Mouse (Mus musculus) stomach, postnatal 0 days (tissue): ENCODE results near the gene Ganc. TPM values are rescaled to one million over a fixed set of nuclear protein-coding genes. Genes with fewer than 3 reads are reported as not detected.

Experiments used
- ATAC-seq: fragments of 200-750 bp; cut with Nextera tagmentation; 2 replicates; pipeline ENCODE4 v1.8.0; 2017; ENCODE audit not compliant: low FRiP score, low TSS enrichment
- DNase-seq: peaks from one replicate; pipeline ENCODE4 v3.0.0-alpha.2; 2016; ENCODE audit warnings: low spot score
- H3K27ac ChIP-seq: fragments of 300-500 bp; sonication (generic); replicated peaks from 2 replicates; pipeline ENCODE4 v1.5.1; 2014; ENCODE audit warnings: mild to moderate bottlenecking, control low read depth
- H3K27me3 ChIP-seq: fragments of 300-500 bp; sonication (generic); 2 replicates; pipeline ENCODE4 v1.6.1; 2014; ENCODE audit warnings: low read length; ENCODE audit not compliant: control insufficient read depth, insufficient read depth
- H3K36me3 ChIP-seq: fragments of 300-500 bp; sonication (generic); 2 replicates; pipeline ENCODE4 v1.6.1; 2014; ENCODE audit warnings: low read length, mixed read lengths; ENCODE audit not compliant: control insufficient read depth, insufficient read depth
- H3K4me1 ChIP-seq: fragments of 300-500 bp; sonication (generic); replicated peaks from 2 replicates; pipeline ENCODE4 v1.6.1; 2014; ENCODE audit warnings: antibody characterized with exemption; ENCODE audit not compliant: control insufficient read depth, insufficient read depth
- H3K4me2 ChIP-seq: fragments of 300-500 bp; sonication (generic); replicated peaks from 2 replicates; pipeline ENCODE4 v1.6.1; 2014; ENCODE audit warnings: low read depth, mild to moderate bottlenecking, control low read depth, moderate library complexity
- H3K4me3 ChIP-seq: fragments of 300-500 bp; sonication (generic); 2 replicates; pipeline ENCODE4 v1.5.1; 2014; ENCODE audit warnings: low read depth, low read length, control low read depth
- H3K9ac ChIP-seq: fragments of 300-500 bp; sonication (generic); 2 replicates; pipeline ENCODE4 v1.6.1; 2014; ENCODE audit warnings: mild to moderate bottlenecking, low read length, control low read depth, mixed read lengths
- H3K9me3 ChIP-seq: fragments of 300-500 bp; sonication (generic); 2 replicates; pipeline ENCODE4 v1.6.1; 2016; ENCODE audit warnings: low read length; ENCODE audit not compliant: control insufficient read depth
- CTCF ChIP-seq: IDR thresholded peaks from 2 replicates; pipeline ENCODE4 v1.5.1; 2016; ENCODE audit warnings: antibody characterized with exemption, low read depth, mild to moderate bottlenecking, moderate library complexity
- EP300 ChIP-seq: optimal IDR thresholded peaks from 2 replicates; pipeline ENCODE3; 2016; ENCODE audit warnings: antibody characterized with exemption
- WGBS: fragments of 180-500 bp; shearing (Covaris S2); extraction: QIAGEN DNeasy Blood & Tissue Kit; methylation state at CpG from one replicate; pipeline ENCODE4 v1.1.7; 2014; 5-methylcytosine and 5-hydroxymethylcytosine counted together
- polyA plus RNA-seq: library from polyadenylated mRNA; unstranded; fragments of >200 nt; fragmentation: Nextera tagmentation; extraction: Ambion mirVana; gene quantifications from 2 replicates; pipeline ENCODE4 v1.2.1, GENCODE M21; 2015

The Ganc gene
- polyA plus RNA-seq, 1 experiment from 2014 or later = 6.8 TPM

DNA sequence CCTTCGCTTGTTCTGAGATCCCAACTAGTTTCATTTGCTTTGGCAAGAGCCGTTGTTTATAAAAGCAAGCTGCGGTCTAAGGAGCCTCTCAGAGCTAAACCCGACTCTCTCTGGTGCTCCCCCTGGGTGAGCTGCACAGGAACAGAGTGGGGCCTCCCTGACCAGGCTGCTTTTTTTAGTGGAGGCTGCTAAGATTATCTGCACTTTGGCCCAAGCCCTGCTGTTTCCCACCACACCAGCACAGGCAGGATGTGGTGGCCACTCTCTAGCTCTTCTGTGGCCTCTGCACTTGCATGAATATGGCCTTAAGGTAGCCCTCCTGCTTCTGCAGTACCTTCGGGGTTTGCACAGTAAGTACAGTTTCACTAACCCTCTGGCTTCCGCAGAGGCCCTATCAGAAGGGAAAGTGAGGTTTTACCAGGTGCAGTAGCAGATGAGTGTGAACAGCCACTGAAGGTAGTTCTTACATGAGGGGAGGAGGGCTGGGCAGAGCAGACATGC lies 96.3 kb downstream of the Ganc start:
- Histone ChIP-seq H3K4me3 (no peak overlapping the region), H3K36me3 (no peaks in the 10 kb centered on the region; the same call in 1 of the 2 replicates), H3K9me3 (no peaks in the 10 kb centered on the region), H3K4me2 (no peak overlapping the region), H3K27me3 (no peaks in the 10 kb centered on the region), H3K9ac (no peak overlapping the region), H3K27ac (peak overlapping the region; percentile 41; the same call in 1 of the 2 replicates), H3K4me1 (peaks cover 3% of the 10 kb centered on the region; the same call in 1 of the 2 replicates)
- ATAC-seq (peak; percentile 20; the same call in 1 of the 2 replicates), DNase-seq (no peak)
- 32% methylated on average over 6 of the region's 6 CpGs for WGBS
- no peak for TF ChIP-seq EP300
- peak; percentile 20 for TF ChIP-seq CTCF

DNA sequence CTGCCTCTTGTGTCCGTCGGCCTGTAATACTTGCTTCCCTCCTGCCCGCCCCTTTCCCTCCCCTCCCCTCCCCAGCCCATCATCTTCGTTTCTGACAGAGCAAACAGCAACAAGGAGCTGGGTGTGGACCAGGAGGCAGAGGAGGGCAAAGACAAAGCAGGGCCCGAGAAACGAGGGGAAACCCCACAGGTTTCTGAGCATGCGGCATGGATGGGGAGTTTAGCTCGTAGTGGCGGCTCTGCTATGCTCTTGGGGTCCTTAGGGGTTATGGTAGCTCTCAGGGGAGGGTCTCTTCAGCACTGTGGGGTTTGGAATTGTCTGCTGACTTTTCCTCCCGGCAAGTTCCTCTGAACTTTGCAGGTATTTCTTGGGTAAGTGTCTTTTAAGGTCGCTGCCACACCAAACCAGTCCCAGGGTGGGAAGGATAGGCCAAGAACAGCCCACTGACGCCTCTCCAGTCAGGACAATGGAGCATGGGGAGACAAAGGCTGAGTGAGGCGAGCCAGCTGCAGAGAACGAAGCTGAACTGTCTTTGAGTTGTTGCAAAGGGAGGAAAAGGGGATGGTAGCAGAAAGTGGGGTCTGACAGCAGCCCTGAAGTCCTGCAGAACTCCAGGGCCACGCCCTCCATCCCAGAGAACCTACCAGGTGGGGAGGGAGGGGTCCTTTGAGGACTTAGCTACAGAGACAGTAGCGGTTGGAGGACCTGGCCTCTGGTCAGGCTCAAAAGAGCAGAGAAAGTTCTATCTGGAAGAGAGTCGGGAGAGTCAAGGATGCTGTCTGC lies 97.6 kb downstream of the Ganc start:
- no peak overlapping the region for H3K27ac ChIP-seq
- H3K4me1 ChIP-seq = peaks cover 3% of the 10 kb centered on the region; the same call in 1 of the 2 replicates
- no peak overlapping the region for H3K4me2 ChIP-seq
- TF ChIP-seq EP300 = no peak
- no peak for TF ChIP-seq CTCF
- no peak overlapping the region for H3K9ac ChIP-seq
- H3K9me3 ChIP-seq = no peaks in the 10 kb centered on the region
- no peak overlapping the region for H3K4me3 ChIP-seq
- H3K36me3 ChIP-seq = no peaks in the 10 kb centered on the region; the same call in 1 of the 2 replicates
- H3K27me3 ChIP-seq = no peaks in the 10 kb centered on the region
- 34% methylated on average over 17 of the region's 17 CpGs for whole genome bisulfite sequencing
- DNase-seq = no peak
- ATAC-seq = no peak

DNA sequence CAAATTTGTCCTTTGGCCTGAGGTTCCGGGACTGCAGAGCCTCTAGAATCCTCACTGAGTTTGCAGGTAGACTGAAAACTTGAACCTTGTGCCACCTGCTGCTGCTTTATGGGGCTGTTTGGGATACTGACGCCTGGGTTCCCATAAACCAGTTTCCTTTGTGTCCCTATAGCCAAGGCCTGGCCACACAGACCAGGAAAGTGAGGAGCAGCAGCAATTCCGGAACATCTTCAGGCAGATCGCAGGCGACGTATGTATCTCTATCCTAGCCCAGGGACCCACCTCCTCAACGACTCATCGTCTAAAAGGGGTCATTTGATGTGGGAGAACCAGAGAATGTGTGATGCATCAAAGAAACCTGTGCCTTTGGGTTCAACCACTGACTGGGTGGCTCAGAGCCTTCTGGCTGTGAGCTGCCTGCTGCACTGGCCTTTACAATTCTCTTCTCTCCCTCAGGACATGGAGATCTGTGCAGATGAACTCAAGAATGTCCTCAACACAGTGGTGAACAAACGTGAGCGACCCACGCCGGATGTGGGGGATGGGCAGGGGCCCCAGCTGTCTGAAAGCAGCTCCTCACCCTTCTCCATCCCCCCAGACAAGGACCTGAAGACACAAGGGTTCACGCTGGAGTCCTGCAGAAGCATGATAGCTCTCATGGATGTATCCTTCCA lies 98.4 kb downstream of the Ganc start:
- DNase-seq = no peak
- Histone ChIP-seq H3K4me2 (no peak overlapping the region), H3K4me1 (peaks cover 3% of the 10 kb centered on the region; the same call in 1 of the 2 replicates), H3K4me3 (no peak overlapping the region), H3K27me3 (no peaks in the 10 kb centered on the region), H3K27ac (no peak overlapping the region), H3K9me3 (no peaks in the 10 kb centered on the region), H3K36me3 (no peaks in the 10 kb centered on the region; the same call in 1 of the 2 replicates), H3K9ac (no peak overlapping the region)
- WGBS = 67% methylated on average over 13 of the region's 13 CpGs
- no peak for TF ChIP-seq CTCF
- no peak for TF ChIP-seq EP300
- ATAC-seq = no peak

DNA sequence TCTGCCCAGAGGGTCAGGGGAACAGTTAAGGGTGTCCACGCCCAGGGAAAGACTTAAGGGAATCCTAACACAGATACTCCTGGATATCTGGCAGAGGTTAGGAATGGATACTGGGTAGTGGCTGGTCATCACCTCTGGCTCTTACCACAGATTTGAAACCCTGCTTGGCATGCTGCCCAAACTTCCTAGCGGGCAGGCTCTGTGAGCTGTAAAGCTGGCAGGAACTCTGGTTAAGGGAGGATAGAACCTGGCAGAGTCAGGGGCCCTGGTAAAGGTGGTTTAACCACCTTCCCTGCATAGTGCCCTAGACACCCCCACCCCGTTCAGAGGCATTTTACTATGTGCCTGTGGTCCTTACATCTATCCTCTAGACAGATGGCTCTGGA lies 98.9 kb downstream of the Ganc start:
- no peaks in the 10 kb centered on the region; the same call in 1 of the 2 replicates for H3K36me3 ChIP-seq
- WGBS = 63% methylated on average over 3 of the region's 3 CpGs
- ATAC-seq (peak; percentile 19; the same call in 1 of the 2 replicates), DNase-seq (peak; percentile 32)
- TF ChIP-seq EP300 = no peak
- TF ChIP-seq CTCF = no peak
- H3K27ac ChIP-seq = no peak overlapping the region
- no peak overlapping the region for H3K4me3 ChIP-seq
- no peaks in the 10 kb centered on the region for H3K9me3 ChIP-seq
- H3K27me3 ChIP-seq = no peaks in the 10 kb centered on the region
- no peak overlapping the region for H3K4me2 ChIP-seq
- H3K4me1 ChIP-seq = peaks cover 3% of the 10 kb centered on the region; the same call in 1 of the 2 replicates
- H3K9ac ChIP-seq = no peak overlapping the region

DNA sequence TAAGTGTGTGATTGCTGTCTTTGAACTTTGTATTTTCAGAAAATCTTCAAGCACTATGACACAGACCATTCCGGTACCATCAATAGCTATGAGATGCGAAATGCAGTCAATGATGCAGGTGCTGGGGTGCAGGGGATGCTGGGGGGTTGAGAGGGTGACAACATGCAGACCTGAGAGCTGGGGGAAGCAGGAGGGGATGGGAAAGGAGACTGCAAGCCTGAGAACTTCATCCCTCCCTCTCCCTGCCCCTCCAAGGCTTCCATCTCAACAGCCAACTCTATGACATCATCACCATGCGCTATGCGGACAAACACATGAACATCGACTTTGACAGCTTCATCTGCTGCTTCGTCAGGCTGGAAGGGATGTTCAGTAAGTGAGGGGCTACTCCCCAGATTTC lies 99.4 kb downstream of the Ganc start:
- Histone ChIP-seq H3K27ac (no peak overlapping the region), H3K4me2 (no peak overlapping the region), H3K9ac (no peak overlapping the region), H3K4me1 (peaks cover 3% of the 10 kb centered on the region; the same call in 1 of the 2 replicates), H3K27me3 (no peaks in the 10 kb centered on the region), H3K9me3 (no peaks in the 10 kb centered on the region), H3K4me3 (no peak overlapping the region), H3K36me3 (no peaks in the 10 kb centered on the region; the same call in 1 of the 2 replicates)
- TF ChIP-seq CTCF (no peak), EP300 (no peak)
- no peak for DNase-seq
- no peak for ATAC-seq
- 88% methylated on average over 6 of the region's 6 CpGs for WGBS

DNA sequence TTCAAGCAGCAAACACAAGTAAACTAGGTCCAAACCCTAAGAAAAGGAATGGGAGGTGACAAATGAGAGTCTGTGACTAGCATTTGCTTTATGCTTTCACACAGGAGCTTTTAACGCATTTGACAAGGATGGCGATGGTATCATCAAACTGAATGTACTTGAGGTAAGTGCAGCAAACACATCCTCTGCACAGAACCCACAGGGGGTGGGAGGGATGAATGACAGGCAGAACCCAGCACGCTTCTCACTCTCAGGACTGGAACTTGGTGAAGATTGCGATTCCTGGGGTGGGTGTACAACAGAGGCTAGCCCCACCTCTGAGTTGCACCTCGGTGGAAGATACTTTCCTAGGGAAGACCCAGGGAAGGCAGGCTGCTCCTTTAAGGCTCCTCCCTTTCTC lies 100.3 kb downstream of the Ganc start:
- no peak overlapping the region for H3K27ac ChIP-seq
- H3K36me3 ChIP-seq = no peaks in the 10 kb centered on the region; the same call in none of the 2 replicates
- DNase-seq (no peak), ATAC-seq (no peak)
- H3K9ac ChIP-seq = no peak overlapping the region
- no peaks in the 10 kb centered on the region for H3K9me3 ChIP-seq
- no peak for TF ChIP-seq CTCF
- no peak for TF ChIP-seq EP300
- H3K4me3 ChIP-seq = no peak overlapping the region
- peaks cover 3% of the 10 kb centered on the region; the same call in 1 of the 2 replicates for H3K4me1 ChIP-seq
- H3K27me3 ChIP-seq = no peaks in the 10 kb centered on the region
- H3K4me2 ChIP-seq = no peak overlapping the region
- WGBS = 81% methylated on average over 5 of the region's 5 CpGs

Other genes with a start within 250 kb of the Ganc start
- gene Ehd4, start 249.3 kb upstream of the Ganc start, polyA plus RNA-seq = 65.6 and 75.1 TPM in 2 replicates
- gene Pla2g4e, start 158.6 kb upstream of the Ganc start, polyA plus RNA-seq = 5.8 TPM in 2 replicates
- gene Pla2g4d, start 114.7 kb upstream of the Ganc start, polyA plus RNA-seq = 9.8 and 10.6 TPM in 2 replicates
- 21.9 and 22.7 TPM in 2 replicates for gene Pla2g4f, start 89.7 kb upstream of the Ganc start, polyA plus RNA-seq
- 8.4 and 9.2 TPM in 2 replicates for gene Vps39, start 50.8 kb upstream of the Ganc start, polyA plus RNA-seq
- 13.3 and 16.4 TPM in 2 replicates for gene Tmem87a, start 217 bp downstream of the Ganc start, polyA plus RNA-seq
- gene Capn3, start 52.1 kb downstream of the Ganc start, polyA plus RNA-seq = 0.40 and 0.90 TPM in 2 replicates
- 16.8 and 22.7 TPM in 2 replicates for gene Zfp106, start 159.9 kb downstream of the Ganc start, polyA plus RNA-seq
- gene Snap23, start 163.8 kb downstream of the Ganc start, polyA plus RNA-seq = 22.6 and 22.7 TPM in 2 replicates
- gene Haus2, start 205.5 kb downstream of the Ganc start, polyA plus RNA-seq = 13.5 and 14.0 TPM in 2 replicates
- gene Lrrc57, start 205.6 kb downstream of the Ganc start, polyA plus RNA-seq = 13.6 and 14.2 TPM in 2 replicates
- 2.1 TPM in 2 replicates for gene Stard9, start 225.2 kb downstream of the Ganc start, polyA plus RNA-seq